Mouse (Mus musculus) brain, embryonic 14.5 days (tissue): ENCODE data around the gene Ccl2. TPM values are rescaled to one million over a fixed set of nuclear protein-coding genes. Genes with fewer than 3 reads are reported as not detected.

ENCODE experiments used
- DNase-seq: peaks from one replicate; pipeline ENCODE4 v3.0.0-alpha.2; 2011; ENCODE audit warnings: low read depth
- CTCF ChIP-seq: fragments of 200-500 bp; IDR thresholded peaks from 2 replicates; pipeline ENCODE4 v1.5.1; 2012; ENCODE audit warnings: inconsistent platforms, mild to moderate bottlenecking, moderate library complexity, borderline replicate concordance; ENCODE audit not compliant: insufficient read depth, insufficient read length; ENCODE audit errors: extremely low read depth
- POLR2A ChIP-seq: fragments of 200-500 bp; IDR thresholded peaks from 2 replicates; pipeline ENCODE4 v1.6.1; 2012; ENCODE audit warnings: mild to moderate bottlenecking, inconsistent platforms, borderline replicate concordance; ENCODE audit not compliant: poor library complexity, insufficient read depth, insufficient read length, severe bottlenecking; ENCODE audit errors: extremely low read depth
- polyA plus RNA-seq: library from polyadenylated mRNA; depleted of rRNA; stranded (reverse); fragments of >200 nt; gene quantifications from 2 replicates; pipeline ENCODE4 v1.2.3, GENCODE M21; 2012

Ccl2 gene
- polyA plus RNA-seq, 1 experiment: 0.72 TPM

GRCm38 (mm10) chr11:82015066-82015465 is 20.3 kb upstream of the Ccl2 start:
- DNase-seq: no peak
- TF ChIP-seq CTCF: no peak
- no peak for TF ChIP-seq POLR2A

DNA sequence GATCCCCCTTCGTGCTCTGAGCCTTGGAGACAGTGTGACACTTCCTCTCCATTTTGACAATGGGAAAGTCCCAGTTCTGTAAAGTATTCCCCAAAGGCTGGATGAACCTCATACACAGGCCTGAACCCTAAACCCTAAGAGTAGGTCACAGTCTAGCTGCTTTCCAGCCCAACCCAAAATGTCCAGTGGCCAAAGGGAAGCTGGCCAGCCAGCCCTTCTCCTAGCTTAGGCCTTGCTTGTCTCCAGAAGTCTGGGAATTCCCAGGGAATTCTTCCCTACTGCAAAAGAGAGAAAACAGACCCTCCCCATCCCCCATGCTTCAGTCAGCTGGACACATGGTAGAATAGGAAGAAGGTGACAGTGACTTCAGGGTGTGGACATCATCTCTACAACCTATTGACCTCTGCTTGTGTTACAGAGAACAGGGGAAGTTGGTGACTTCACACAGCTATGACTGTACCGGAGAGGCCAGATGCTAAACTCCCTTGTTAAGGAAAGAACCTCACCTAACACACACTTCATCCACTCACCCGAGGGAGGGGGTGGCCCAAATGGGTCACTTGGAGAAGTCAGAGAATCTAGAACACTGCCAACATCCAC is 19.1 kb upstream of the Ccl2 start:
- DNase-seq: no peak
- no peak for TF ChIP-seq CTCF
- no peak for TF ChIP-seq POLR2A

DNA sequence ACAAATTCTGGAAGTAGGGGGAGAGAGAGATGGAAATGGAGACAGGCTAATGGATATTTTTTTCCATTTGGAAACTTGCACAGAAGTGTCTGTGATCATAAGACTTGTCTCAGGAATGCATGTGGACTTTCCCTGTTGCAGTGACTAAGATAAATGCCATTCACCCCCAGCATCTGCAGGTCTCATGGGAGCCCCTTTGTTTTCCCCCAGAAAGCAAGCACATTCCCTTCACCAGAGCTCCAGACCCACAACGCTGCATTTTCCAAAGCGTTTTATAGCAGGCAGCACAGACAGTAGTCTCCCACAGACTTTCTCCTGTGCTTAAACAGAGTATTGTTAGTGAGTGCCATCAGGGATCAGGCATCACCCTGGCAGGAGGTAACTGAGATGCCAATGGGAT is 16.0 kb upstream of the Ccl2 start:
- TF ChIP-seq CTCF (no peak), POLR2A (no peak)
- no peak for DNase-seq

DNA sequence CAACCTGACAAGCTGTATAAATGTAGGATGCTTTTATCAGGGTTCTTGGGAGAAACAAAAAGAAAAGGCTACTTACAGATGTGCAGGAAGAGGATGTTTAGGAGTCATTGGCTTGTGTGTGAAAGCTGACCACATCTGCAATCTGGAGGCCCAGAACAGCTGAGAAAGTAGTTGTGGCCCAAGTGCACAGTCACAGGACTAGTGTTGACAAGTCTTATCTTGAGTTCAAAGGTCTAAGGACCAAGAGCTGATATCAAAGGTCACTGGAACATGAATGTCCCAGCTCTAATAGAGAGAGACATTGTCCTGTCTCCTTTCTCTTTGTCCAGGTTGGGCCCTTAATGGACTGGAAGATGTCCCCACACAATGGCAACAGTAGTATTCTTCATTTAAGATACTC is 15.6 kb upstream of the Ccl2 start:
- no peak for DNase-seq
- TF ChIP-seq POLR2A (no peak), CTCF (no peak)

- no peak for DNase-seq
- TF ChIP-seq POLR2A (no peak), CTCF (no peak)
Measured at GRCm38 (mm10) chr11:82021406-82021805, 14.0 kb upstream of the Ccl2 start.

DNA sequence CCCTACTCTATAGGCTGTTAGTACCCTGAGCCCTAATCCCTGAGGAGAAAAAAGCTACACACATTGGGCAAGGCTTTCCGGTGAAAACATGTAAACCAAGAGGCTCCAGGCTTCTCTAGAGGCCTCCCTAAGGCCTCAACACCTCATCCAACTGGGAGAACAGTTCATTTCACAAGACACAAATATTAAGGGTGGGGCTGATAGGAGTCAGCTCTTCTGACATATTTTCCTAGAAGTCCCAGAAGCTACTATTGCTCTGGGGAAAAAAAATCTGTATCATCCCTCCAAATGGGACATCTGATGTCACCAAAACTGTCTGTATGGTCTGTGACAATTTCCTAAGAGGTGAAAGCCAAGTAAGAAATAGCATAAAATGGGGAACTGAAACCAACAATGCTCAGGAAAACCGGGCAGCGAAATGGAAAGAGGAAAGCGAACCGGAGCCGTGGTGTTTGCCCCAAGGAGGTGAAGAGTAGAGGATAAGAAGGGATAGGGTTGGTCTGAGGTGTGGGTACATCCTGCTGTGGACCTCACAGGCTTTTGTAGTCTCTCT is 12.8 kb upstream of the Ccl2 start:
- no peak for TF ChIP-seq CTCF
- no peak for TF ChIP-seq POLR2A
- no peak for DNase-seq

DNA sequence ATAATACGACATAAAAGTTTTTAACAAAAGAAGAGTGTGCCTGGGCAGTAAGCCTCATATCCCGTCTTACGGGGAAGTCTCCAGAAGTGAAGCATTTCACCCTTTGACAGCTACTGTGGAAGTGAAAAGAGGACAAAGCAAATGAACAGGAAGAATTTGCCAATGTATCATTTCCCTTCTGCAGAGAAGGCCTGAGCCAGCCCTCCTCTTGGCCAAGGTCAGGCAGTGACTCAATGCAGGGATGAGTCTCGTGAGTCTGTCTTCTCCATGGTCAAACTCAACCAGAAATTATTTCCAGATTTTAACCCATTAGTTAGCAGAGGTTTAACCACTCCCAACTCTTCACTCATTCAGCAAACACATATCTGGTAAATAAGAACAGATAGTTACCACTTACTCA is 11.6 kb upstream of the Ccl2 start:
- no peak for TF ChIP-seq CTCF
- no peak for DNase-seq

DNA sequence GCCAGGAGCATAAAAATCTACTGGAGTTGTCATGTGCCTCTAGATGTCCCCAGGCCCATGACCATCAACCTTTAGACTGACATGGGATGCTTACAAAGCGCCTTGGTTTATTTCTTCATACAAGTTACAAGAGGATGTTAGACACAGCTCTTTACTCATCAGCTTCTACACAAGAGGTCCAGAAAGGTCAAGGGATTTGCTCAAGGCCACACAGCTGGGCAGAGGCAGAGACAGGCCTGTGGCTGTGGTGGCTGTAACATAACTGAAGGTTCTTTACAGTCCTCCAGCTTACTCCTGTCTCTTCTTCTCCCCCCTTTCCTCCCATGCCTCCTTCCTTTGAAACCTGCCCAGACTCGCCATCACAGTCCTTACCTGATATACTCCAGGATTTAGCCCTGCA is 5.2 kb upstream of the Ccl2 start:
- TF ChIP-seq CTCF (no peak), POLR2A (no peak)
- no peak for DNase-seq

GRCm38 (mm10) chr11:82032136-82032535 is 3.2 kb upstream of the Ccl2 start:
- TF ChIP-seq POLR2A (no peak), CTCF (no peak)

DNA sequence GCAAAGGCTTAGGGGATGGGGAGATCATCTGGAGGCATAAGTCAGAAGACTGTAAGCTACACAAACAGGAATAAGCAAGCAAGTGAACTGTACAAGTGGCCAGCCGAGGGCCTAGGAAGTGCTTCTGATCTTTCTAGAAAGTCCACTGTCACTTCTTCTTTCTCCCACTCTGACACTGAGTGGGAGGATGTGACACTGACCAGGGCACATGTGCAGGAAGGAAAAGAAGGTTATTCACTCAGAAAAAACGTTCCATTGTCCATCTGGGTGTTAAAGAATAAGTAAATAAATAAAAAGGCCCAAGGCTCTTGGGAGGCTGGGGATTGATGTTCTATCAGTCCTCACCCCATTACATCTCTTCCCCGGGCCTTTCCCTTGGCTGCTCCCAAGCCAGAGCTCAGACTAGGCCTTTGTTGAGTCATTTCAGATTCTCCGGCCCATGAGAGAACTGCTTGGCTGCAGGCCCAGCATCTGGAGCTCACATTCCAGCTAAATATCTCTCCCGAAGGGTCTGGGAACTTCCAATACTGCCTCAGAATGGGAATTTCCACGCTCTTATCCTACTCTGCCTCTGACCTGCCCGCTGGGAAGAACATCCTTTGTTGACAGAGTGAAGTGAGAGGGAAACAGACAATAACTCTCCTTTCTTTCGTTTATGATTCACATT is 2.6 kb upstream of the Ccl2 start:
- DNase-seq: peak; percentile 68
- TF ChIP-seq CTCF (no peak), POLR2A (no peak)

More at GRCm38 (mm10) chr11:82032136-82032535, 3.2 kb upstream of the Ccl2 start:
- DNase-seq: no peak

GRCm38 (mm10) chr11:82034446-82034845 is 925 bp upstream of the Ccl2 start:
- TF ChIP-seq POLR2A: no peak
- no peak for TF ChIP-seq CTCF
- DNase-seq: no peak

DNA sequence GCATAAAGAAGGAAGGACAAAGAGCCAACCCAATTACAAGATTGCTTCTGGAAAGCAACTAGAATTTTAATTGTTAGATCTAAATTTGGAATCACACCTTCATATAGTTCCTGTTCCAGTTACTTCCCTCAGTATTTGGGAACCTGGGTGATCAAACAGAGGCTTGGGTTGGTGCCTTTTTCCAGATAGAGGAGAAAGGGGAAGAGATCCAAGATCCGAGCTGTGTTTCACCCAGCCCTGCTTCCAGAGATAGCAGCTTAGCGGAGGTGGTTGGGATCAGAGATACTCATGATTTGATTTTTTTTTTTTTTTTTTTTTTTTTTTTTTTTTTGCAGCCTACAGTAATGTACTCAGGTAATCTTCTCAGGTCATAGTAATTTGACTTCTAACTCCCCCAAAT is 486 bp downstream of the Ccl2 start:
- DNase-seq: no peak
- TF ChIP-seq CTCF (no peak), POLR2A (no peak)
